Mouse (Mus musculus) heart, embryonic 16.5 days (tissue): ENCODE data around the gene Cobl. TPM values are rescaled to one million over a fixed set of nuclear protein-coding genes. Genes with fewer than 3 reads are reported as not detected.
A peak's percentile ranks its signal among the peaks of the same experiment; 100 is the strongest.

Source experiments
- ATAC-seq: fragments of 200-750 bp; cut with Nextera tagmentation; replicated peaks from 2 replicates; pipeline ENCODE4 v1.8.0; 2017; ENCODE audit warnings: moderate number of reproducible peaks; ENCODE audit not compliant: insufficient read depth, low FRiP score; ENCODE audit errors: extremely low read depth
- H3K27ac ChIP-seq: fragments of 300-500 bp; sonication (generic); 2 replicates; pipeline ENCODE4 v1.5.1; 2014; ENCODE audit warnings: mild to moderate bottlenecking, low read length, control low read depth, moderate library complexity
- H3K27me3 ChIP-seq: fragments of 300-500 bp; sonication (generic); 2 replicates; pipeline ENCODE4 v1.6.1; 2014; ENCODE audit warnings: low read length, mixed read lengths; ENCODE audit not compliant: control insufficient read depth, insufficient read depth
- H3K36me3 ChIP-seq: fragments of 300-500 bp; sonication (generic); 2 replicates; pipeline ENCODE4 v1.6.1; 2014; ENCODE audit not compliant: control insufficient read depth, insufficient read depth
- H3K4me1 ChIP-seq: fragments of 300-500 bp; sonication (generic); 2 replicates; pipeline ENCODE4 v1.6.1; 2014; ENCODE audit warnings: low read length, mixed read lengths; ENCODE audit not compliant: control insufficient read depth, insufficient read depth
- H3K4me2 ChIP-seq: fragments of 300-500 bp; sonication (generic); 2 replicates; pipeline ENCODE4 v1.6.1; 2014; ENCODE audit warnings: low read depth, mild to moderate bottlenecking, control low read depth, low read length
- H3K4me3 ChIP-seq: fragments of 300-500 bp; sonication (generic); 2 replicates; pipeline ENCODE4 v1.5.1; 2014; ENCODE audit warnings: mild to moderate bottlenecking, control low read depth, low read length
- H3K9ac ChIP-seq: fragments of 300-500 bp; sonication (generic); 2 replicates; pipeline ENCODE4 v1.6.1; 2014; ENCODE audit warnings: low read length, control low read depth
- H3K9me3 ChIP-seq: fragments of 300-500 bp; sonication (generic); replicated peaks from 2 replicates; pipeline ENCODE4 v1.6.1; 2016; ENCODE audit warnings: low read length; ENCODE audit not compliant: control insufficient read depth
- WGBS: fragments of 180-500 bp; shearing (Covaris S2); extraction: QIAGEN DNeasy Blood & Tissue Kit; methylation state at CpG from one replicate; pipeline ENCODE4 v1.1.7; 2014; 5-methylcytosine and 5-hydroxymethylcytosine counted together
- polyA plus RNA-seq: library from polyadenylated mRNA; unstranded; fragments of >200 nt; fragmentation: Nextera tagmentation; extraction: Ambion mirVana; gene quantifications from 2 replicates; pipeline ENCODE4 v1.2.1, GENCODE M21; 2015

The Cobl gene
- polyA plus RNA-seq, 1 experiment from 2014 or later: 45.4 TPM

- H3K36me3 ChIP-seq: no peaks in the 10 kb centered on the region
- H3K27me3 ChIP-seq: no peaks in the 10 kb centered on the region
- no peak overlapping the region for H3K9ac ChIP-seq
- H3K9me3 ChIP-seq: no peaks in the 10 kb centered on the region
- ATAC-seq: no peak; the same call in 1 of the 2 replicates
- no peak overlapping the region for H3K4me3 ChIP-seq
- 65% methylated on average over 3 of the region's 3 CpGs for WGBS
- H3K4me2 ChIP-seq: no peak overlapping the region
- H3K4me1 ChIP-seq: peaks cover 15% of the 10 kb centered on the region
- H3K27ac ChIP-seq: no peak overlapping the region
These were observed 109.1 kb downstream of the Cobl start for GRCm38 (mm10) chr11:12355681-12356080.

GRCm38 (mm10) chr11:12350986-12351546 lies 113.7 kb downstream of the Cobl start:
- Histone ChIP-seq H3K4me3 (no peak overlapping the region), H3K9me3 (no peaks in the 10 kb centered on the region), H3K36me3 (no peaks in the 10 kb centered on the region), H3K9ac (no peak overlapping the region), H3K27me3 (no peaks in the 10 kb centered on the region), H3K4me2 (no peak overlapping the region), H3K4me1 (0 out of 2 replicates have a peak, but pooled peaks cover 7% of the 10 kb centered on the region), H3K27ac (no peak overlapping the region)
- WGBS: 60% methylated on average over 3 of the region's 3 CpGs
- ATAC-seq: no peak

GRCm38 (mm10) chr11:12350086-12350485 lies 114.7 kb downstream of the Cobl start:
- H3K27ac ChIP-seq: no peak overlapping the region
- WGBS: 84% methylated on average over 1 of the region's 1 CpGs
- H3K27me3 ChIP-seq: no peaks in the 10 kb centered on the region
- H3K36me3 ChIP-seq: no peaks in the 10 kb centered on the region
- no peaks in the 10 kb centered on the region for H3K9me3 ChIP-seq
- no peak for ATAC-seq
- 0 out of 2 replicates have a peak, but pooled peaks cover 3% of the 10 kb centered on the region for H3K4me1 ChIP-seq
- H3K4me3 ChIP-seq: no peak overlapping the region
- no peak overlapping the region for H3K4me2 ChIP-seq
- H3K9ac ChIP-seq: no peak overlapping the region

- Histone ChIP-seq H3K9ac (no peak overlapping the region), H3K27ac (no peak overlapping the region), H3K36me3 (no peaks in the 10 kb centered on the region), H3K4me3 (no peak overlapping the region), H3K27me3 (no peaks in the 10 kb centered on the region), H3K4me1 (0 out of 2 replicates have a peak, but pooled peaks cover 6% of the 10 kb centered on the region), H3K9me3 (no peaks in the 10 kb centered on the region), H3K4me2 (no peak overlapping the region)
- WGBS: 30% methylated on average over 2 of the region's 2 CpGs
- no peak for ATAC-seq
These were observed 118.3 kb downstream of the Cobl start for GRCm38 (mm10) chr11:12346486-12346885.

GRCm38 (mm10) chr11:12343686-12344085 lies 121.1 kb downstream of the Cobl start:
- Histone ChIP-seq H3K27ac (no peak overlapping the region), H3K9ac (no peak overlapping the region), H3K36me3 (no peaks in the 10 kb centered on the region), H3K27me3 (no peaks in the 10 kb centered on the region), H3K4me1 (peaks cover 6% of the 10 kb centered on the region; the same call in 1 of the 2 replicates), H3K4me2 (no peak overlapping the region), H3K4me3 (no peak overlapping the region), H3K9me3 (no peaks in the 10 kb centered on the region)
- 71% methylated on average over 4 of the region's 4 CpGs for WGBS
- no peak for ATAC-seq

GRCm38 (mm10) chr11:12340697-12341096 lies 124.1 kb downstream of the Cobl start:
- Histone ChIP-seq H3K4me1 (peaks cover 11% of the 10 kb centered on the region), H3K27me3 (no peaks in the 10 kb centered on the region), H3K4me3 (no peak overlapping the region), H3K9ac (no peak overlapping the region), H3K4me2 (no peak overlapping the region), H3K36me3 (no peaks in the 10 kb centered on the region), H3K9me3 (no peaks in the 10 kb centered on the region), H3K27ac (no peak overlapping the region)
- no peak for ATAC-seq

- Histone ChIP-seq H3K36me3 (peaks cover 2% of the 10 kb centered on the region; the same call in 1 of the 2 replicates), H3K27ac (peak overlapping the region; percentile 65), H3K4me1 (peaks cover 16% of the 10 kb centered on the region), H3K4me2 (no peak overlapping the region), H3K27me3 (no peaks in the 10 kb centered on the region), H3K4me3 (no peak overlapping the region), H3K9ac (no peak overlapping the region), H3K9me3 (0 out of 2 replicates have a peak, but pooled peaks cover 2% of the 10 kb centered on the region)
- ATAC-seq: peak; percentile 72
- 49% methylated on average over 12 of the region's 12 CpGs for WGBS
These were observed 128.6 kb downstream of the Cobl start for GRCm38 (mm10) chr11:12336145-12336544.

- Histone ChIP-seq H3K36me3 (peaks cover 2% of the 10 kb centered on the region; the same call in 1 of the 2 replicates), H3K4me1 (peaks cover 10% of the 10 kb centered on the region), H3K9ac (no peak overlapping the region), H3K27me3 (no peaks in the 10 kb centered on the region), H3K4me2 (peak overlapping the region; percentile 2; the same call in 1 of the 2 replicates), H3K4me3 (no peak overlapping the region), H3K27ac (peak overlapping the region; percentile 82), H3K9me3 (0 out of 2 replicates have a peak, but pooled peaks cover 3% of the 10 kb centered on the region)
- WGBS: 19% methylated on average over 2 of the region's 2 CpGs
- ATAC-seq: peak; percentile 42
These were observed 132.8 kb downstream of the Cobl start for GRCm38 (mm10) chr11:12331997-12332396.

GRCm38 (mm10) chr11:12321445-12321844 lies 143.3 kb downstream of the Cobl start:
- 54% methylated on average over 1 of the region's 1 CpGs for WGBS
- peak; percentile 78 for ATAC-seq

More at GRCm38 (mm10) chr11:12321445-12321844, 143.3 kb downstream of the Cobl start:
- no peak overlapping the region for H3K9ac ChIP-seq
- no peaks in the 10 kb centered on the region for H3K9me3 ChIP-seq
- peak overlapping the region; percentile 82 for H3K27ac ChIP-seq
- H3K36me3 ChIP-seq: no peaks in the 10 kb centered on the region
- no peak overlapping the region for H3K4me3 ChIP-seq
- peaks cover 22% of the 10 kb centered on the region for H3K4me1 ChIP-seq
- H3K27me3 ChIP-seq: no peaks in the 10 kb centered on the region
- H3K4me2 ChIP-seq: no peak overlapping the region
